Mouse (Mus musculus): Measurements from ENCODE around the gene Tceal3.
"Not testable (repeated sequence)": the region's sequence is repeated elsewhere in the genome, so short reads cannot be mapped to it uniquely, and the experiment has no call there.

Gene Tceal3

DNA sequence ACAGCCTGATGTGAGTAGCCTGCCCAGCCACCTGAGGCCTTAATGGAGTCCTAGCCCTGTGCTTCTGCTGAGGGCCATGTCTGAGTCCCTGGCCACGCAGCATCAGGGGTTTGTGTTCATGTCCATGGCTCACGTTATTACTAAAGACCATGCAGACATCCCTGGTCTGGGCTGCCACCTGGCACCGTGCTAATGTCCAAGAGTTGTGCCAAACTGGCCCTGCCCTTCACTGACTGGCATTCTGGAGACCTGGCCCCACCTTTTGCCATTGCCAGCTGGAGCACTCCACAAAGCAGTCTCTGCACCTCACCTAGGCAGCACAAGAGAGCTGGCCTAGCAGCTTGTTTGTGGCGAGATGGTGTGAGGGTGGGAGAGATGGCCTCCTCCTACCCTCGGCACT lies 102.6 kb downstream of the Tceal3 start:
- DNase-seq (ENCODE audit: extremely low read depth, insufficient read length, low spot score), result no peak

GRCm38 (mm10) chrX:136707446-136708167 lies 117.0 kb downstream of the Tceal3 start, which contains the start of gene Tceal1:
Tceal1 (plus strand) TSS chrX:136707982.
- no peak for DNase-seq (ENCODE audit: extremely low read depth, insufficient read length, low spot score)

DNA sequence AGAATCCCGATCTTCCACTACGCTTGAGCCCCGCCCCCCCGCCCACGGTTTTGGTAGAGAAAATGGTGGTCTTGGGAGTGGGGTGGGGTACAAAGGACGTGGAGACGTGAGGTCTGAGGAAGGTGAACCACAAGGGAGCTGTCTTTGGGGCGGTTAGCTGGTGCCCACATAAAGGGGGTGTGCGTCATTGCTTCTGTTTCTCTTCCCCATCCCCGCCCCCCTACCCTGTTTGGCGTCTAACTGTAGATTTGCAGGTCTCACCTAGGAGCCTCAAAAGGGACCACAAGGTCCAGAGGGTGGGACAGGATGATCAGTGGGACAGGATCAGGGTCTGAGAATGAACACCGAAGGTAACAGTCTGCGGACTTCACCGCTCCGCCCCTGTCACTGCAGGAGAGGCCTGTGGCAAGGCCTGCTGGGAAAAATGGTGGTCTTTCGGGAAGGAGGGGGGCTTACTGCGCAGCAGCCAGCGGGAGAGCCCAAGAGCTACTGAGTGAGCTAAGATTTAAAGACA lies 117.6 kb downstream of the Tceal3 start:
- DNase-seq (ENCODE audit: extremely low read depth, insufficient read length, low spot score), result no peak

DNA sequence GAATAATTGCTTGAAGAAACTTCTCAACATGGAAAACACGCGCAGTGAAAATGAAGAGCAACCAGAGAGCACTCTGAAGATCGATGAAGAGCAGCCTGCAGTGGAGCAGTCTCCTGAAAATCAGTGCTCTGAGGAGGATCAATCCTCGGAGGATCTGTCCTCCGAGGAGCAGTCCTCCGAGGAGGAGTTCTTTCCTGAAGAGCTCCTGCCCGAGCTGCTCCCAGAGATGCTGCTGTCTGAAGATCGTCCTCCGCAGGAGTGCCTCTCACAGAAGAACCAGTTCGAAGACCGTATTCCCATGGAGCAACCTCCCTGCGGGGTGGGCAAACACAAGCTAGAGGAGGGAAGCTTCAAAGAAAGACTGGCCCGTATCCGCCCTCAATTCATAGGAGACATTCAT lies 118.1 kb downstream of the Tceal3 start:
- DNase-seq (ENCODE audit: extremely low read depth, insufficient read length, low spot score), result no peak

- not testable (repeated sequence) for DNase-seq (ENCODE audit: extremely low read depth, insufficient read length, low spot score)
Observed at GRCm38 (mm10) chrX:136714742-136715474, 124.3 kb downstream of the Tceal3 start.
